Mouse (Mus musculus): ENCODE data around the gene Alad.

DNA sequence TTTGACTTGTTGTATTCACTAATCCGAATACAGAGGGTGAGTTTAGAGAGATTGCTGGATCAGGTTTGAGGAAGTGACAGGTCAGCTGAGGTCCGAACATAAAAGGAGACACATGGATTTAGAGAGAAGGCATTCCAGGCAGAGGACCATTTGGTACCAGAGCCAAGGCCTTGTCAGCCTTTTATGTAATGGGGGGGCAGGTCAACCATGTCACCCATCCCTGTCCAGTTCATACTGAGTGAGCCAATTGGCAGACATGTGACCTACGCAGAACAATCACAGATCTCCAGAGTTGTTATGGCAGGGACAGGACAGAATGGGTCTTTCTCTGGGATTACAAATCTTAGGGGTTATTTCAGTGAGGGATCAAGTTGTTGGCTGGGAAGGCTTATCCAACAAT is 13.7 kb downstream of the Alad start:
- TF ChIP-seq CTCF (IDR thresholded peaks at IDR 0.05; ENCODE audit: borderline replicate concordance, extremely low read depth, insufficient read depth, insufficient read length) (no peak), POLR2A (IDR thresholded peaks at IDR 0.05; ENCODE audit: borderline replicate concordance, extremely low read depth, insufficient read depth, insufficient read length, poor library complexity, severe bottlenecking) (no peak)

Data from brain, embryonic 14.5 days (tissue).